Mouse (Mus musculus): ENCODE measurements around the gene Wdr81. TPM values are rescaled to one million over a fixed set of nuclear protein-coding genes. Genes with fewer than 3 reads are reported as not detected.
A peak's percentile ranks its signal among the peaks of the same experiment; 100 is the strongest.

The Wdr81 gene
- total and polyA plus RNA-seq, 2 experiments: 14.4 to 20.3 TPM

- Histone ChIP-seq H3K4me1 (ENCODE audit: control insufficient read depth, insufficient read depth, low read length) (peaks cover 14% of the 10 kb centered on the region), H3K27ac (replicated peaks; ENCODE audit: insufficient read depth, low read depth, low read length) (peak overlapping the region; percentile 98), H3K36me3 (ENCODE audit: control insufficient read depth, insufficient read depth, low read length) (peaks cover 7% of the 10 kb centered on the region), H3K79me2 (ENCODE audit: control insufficient read depth, insufficient read depth, low read length) (peaks cover 6% of the 10 kb centered on the region; the same call in 1 of the 2 replicates), H3K27me3 (ENCODE audit: control insufficient read depth, insufficient read depth, low read length) (no peaks in the 10 kb centered on the region), H3K4me3 (ENCODE audit: insufficient read depth, low read depth, low read length) (peak overlapping the region; percentile 82), H3K9ac (ENCODE audit: low read depth, low read length) (peak overlapping the region; percentile 94)
- 25% methylated on average over 5 of the region's 5 CpGs for WGBS
- TF ChIP-seq CTCF (IDR thresholded peaks at IDR 0.05; ENCODE audit: low read depth, low read length): no peak
- no peak for TF ChIP-seq POLR2A (IDR thresholded peaks at IDR 0.05; ENCODE audit: extremely low read depth, insufficient read depth, low read length)
- peak; percentile 81 for DNase-seq (ENCODE audit: extremely low read depth, low read depth, low spot score)
These were observed 33.6 kb downstream of the Wdr81 start for GRCm38 (mm10) chr11:75420810-75421374.

DNA sequence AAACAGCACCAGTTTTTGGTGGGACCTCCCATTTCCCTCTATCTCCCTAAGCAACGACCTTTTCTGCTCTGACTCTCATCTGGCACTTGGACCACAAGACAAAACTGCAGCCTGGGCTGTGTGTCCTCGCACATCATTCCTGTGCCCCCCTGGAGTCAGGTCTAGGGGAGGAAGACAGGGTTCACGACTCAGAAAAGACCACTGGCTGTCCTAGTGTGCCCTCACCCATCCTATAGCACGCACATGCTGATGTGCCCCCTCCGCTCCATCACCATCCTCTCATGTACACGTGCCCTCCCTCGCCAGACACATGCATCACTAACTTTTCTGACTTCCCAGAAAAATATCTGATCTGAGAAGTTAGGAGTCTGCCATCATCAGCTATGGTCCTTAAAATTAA is 34.5 kb downstream of the Wdr81 start:
- DNase-seq (ENCODE audit: extremely low read depth, low read depth, low spot score): no peak

DNA sequence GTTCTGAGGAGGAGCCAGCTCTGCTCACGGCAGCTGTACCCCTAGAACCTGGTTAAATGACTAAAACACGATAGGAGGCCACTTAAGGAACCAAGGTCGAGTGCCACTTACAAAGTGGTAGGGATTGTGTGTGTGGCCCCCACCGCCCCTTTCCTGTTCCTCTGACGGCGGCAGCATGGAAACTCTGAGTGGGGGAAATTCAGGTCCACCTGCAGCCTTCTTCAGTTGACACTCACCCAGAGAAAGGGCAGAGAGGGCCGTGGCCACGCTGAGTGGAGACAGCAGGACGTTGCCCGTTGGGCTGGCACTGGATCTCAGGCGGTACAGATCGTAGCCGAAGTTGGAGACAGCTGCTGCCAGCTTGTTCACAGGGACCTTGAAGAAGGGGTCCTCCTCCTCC is 38.5 kb downstream of the Wdr81 start:
- no peak overlapping the region for H3K27ac ChIP-seq (replicated peaks; ENCODE audit: insufficient read depth, low read depth, low read length)
- no peaks in the 10 kb centered on the region for H3K27me3 ChIP-seq (ENCODE audit: control insufficient read depth, insufficient read depth, low read length)
- no peak for DNase-seq (ENCODE audit: extremely low read depth, low read depth, low spot score)
- peaks cover 6% of the 10 kb centered on the region; the same call in 1 of the 2 replicates for H3K79me2 ChIP-seq (ENCODE audit: control insufficient read depth, insufficient read depth, low read length)
- no peak overlapping the region for H3K4me3 ChIP-seq (ENCODE audit: insufficient read depth, low read depth, low read length)
- H3K36me3 ChIP-seq (ENCODE audit: control insufficient read depth, insufficient read depth, low read length): peaks cover 44% of the 10 kb centered on the region
- H3K4me1 ChIP-seq (ENCODE audit: control insufficient read depth, insufficient read depth, low read length): peaks cover 8% of the 10 kb centered on the region
- WGBS: 86% methylated on average over 13 of the region's 13 CpGs
- no peak overlapping the region for H3K9ac ChIP-seq (ENCODE audit: low read depth, low read length)
- no peak for TF ChIP-seq CTCF (IDR thresholded peaks at IDR 0.05; ENCODE audit: low read depth, low read length)
- no peak for TF ChIP-seq POLR2A (IDR thresholded peaks at IDR 0.05; ENCODE audit: extremely low read depth, insufficient read depth, low read length)

More for the DNA sequence above, 34.5 kb downstream of the Wdr81 start:
- WGBS: 74% methylated on average over 7 of the region's 7 CpGs
- peaks cover 14% of the 10 kb centered on the region for H3K4me1 ChIP-seq (ENCODE audit: control insufficient read depth, insufficient read depth, low read length)
- H3K9ac ChIP-seq (ENCODE audit: low read depth, low read length): no peak overlapping the region
- H3K79me2 ChIP-seq (ENCODE audit: control insufficient read depth, insufficient read depth, low read length): peaks cover 6% of the 10 kb centered on the region; the same call in 1 of the 2 replicates
- TF ChIP-seq POLR2A (IDR thresholded peaks at IDR 0.05; ENCODE audit: extremely low read depth, insufficient read depth, low read length) (no peak), CTCF (IDR thresholded peaks at IDR 0.05; ENCODE audit: low read depth, low read length) (no peak)
- no peak overlapping the region for H3K4me3 ChIP-seq (ENCODE audit: insufficient read depth, low read depth, low read length)
- no peaks in the 10 kb centered on the region for H3K27me3 ChIP-seq (ENCODE audit: control insufficient read depth, insufficient read depth, low read length)
- H3K27ac ChIP-seq (replicated peaks; ENCODE audit: insufficient read depth, low read depth, low read length): 0 out of 2 replicates have a peak overlapping the region, but pooled peaks have one; percentile 0
- peaks cover 15% of the 10 kb centered on the region for H3K36me3 ChIP-seq (ENCODE audit: control insufficient read depth, insufficient read depth, low read length)

DNA sequence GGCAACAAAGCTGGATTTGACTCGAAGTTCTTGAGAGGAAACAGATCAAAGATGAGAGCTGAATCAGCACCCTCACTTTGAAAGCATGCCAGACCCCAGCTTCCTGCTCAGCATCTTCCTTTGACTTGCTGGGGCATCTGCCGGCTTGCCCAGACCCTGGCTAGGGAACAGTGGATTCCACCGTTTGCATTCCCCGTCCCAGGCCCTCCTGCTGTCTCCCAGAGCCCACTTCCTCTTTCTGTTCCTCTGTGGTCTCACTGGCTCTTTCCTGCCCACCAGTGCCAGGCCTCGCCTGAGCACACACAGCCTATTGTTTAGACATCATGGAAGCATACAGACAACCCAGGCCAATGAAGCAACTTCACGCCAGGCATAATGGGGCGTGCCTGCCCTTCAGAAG is 39.4 kb downstream of the Wdr81 start:
- peaks cover 2% of the 10 kb centered on the region; the same call in 1 of the 2 replicates for H3K79me2 ChIP-seq (ENCODE audit: control insufficient read depth, insufficient read depth, low read length)
- no peak overlapping the region for H3K27ac ChIP-seq (replicated peaks; ENCODE audit: insufficient read depth, low read depth, low read length)
- TF ChIP-seq CTCF (IDR thresholded peaks at IDR 0.05; ENCODE audit: low read depth, low read length) (no peak), POLR2A (IDR thresholded peaks at IDR 0.05; ENCODE audit: extremely low read depth, insufficient read depth, low read length) (no peak)
- DNase-seq (ENCODE audit: extremely low read depth, low read depth, low spot score): no peak
- H3K4me1 ChIP-seq (ENCODE audit: control insufficient read depth, insufficient read depth, low read length): peaks cover 3% of the 10 kb centered on the region
- H3K4me3 ChIP-seq (ENCODE audit: insufficient read depth, low read depth, low read length): no peak overlapping the region
- H3K27me3 ChIP-seq (ENCODE audit: control insufficient read depth, insufficient read depth, low read length): no peaks in the 10 kb centered on the region
- no peak overlapping the region for H3K9ac ChIP-seq (ENCODE audit: low read depth, low read length)
- 66% methylated on average over 7 of the region's 7 CpGs for WGBS
- peaks cover 53% of the 10 kb centered on the region for H3K36me3 ChIP-seq (ENCODE audit: control insufficient read depth, insufficient read depth, low read length)

- H3K27ac ChIP-seq (replicated peaks; ENCODE audit: insufficient read depth, low read depth, low read length): no peak overlapping the region
- 90% methylated on average over 7 of the region's 7 CpGs for WGBS
- H3K9ac ChIP-seq (ENCODE audit: low read depth, low read length): no peak overlapping the region
- H3K4me1 ChIP-seq (ENCODE audit: control insufficient read depth, insufficient read depth, low read length): no peaks in the 10 kb centered on the region; the same call in 1 of the 2 replicates
- H3K79me2 ChIP-seq (ENCODE audit: control insufficient read depth, insufficient read depth, low read length): no peaks in the 10 kb centered on the region
- no peaks in the 10 kb centered on the region for H3K27me3 ChIP-seq (ENCODE audit: control insufficient read depth, insufficient read depth, low read length)
- no peak for DNase-seq (ENCODE audit: extremely low read depth, low read depth, low spot score)
- H3K36me3 ChIP-seq (ENCODE audit: control insufficient read depth, insufficient read depth, low read length): peaks cover 48% of the 10 kb centered on the region
- TF ChIP-seq POLR2A (IDR thresholded peaks at IDR 0.05; ENCODE audit: extremely low read depth, insufficient read depth, low read length) (no peak), CTCF (IDR thresholded peaks at IDR 0.05; ENCODE audit: low read depth, low read length) (no peak)
- H3K4me3 ChIP-seq (ENCODE audit: insufficient read depth, low read depth, low read length): no peak overlapping the region
These were observed 43.9 kb downstream of the Wdr81 start for GRCm38 (mm10) chr11:75410591-75410990.

All from liver, adult 2 months (tissue).